Mouse (Mus musculus) thymus, adult 2 months (tissue): ENCODE results near the gene Mid1. TPM values are rescaled to one million over a fixed set of nuclear protein-coding genes. Genes with fewer than 3 reads are reported as not detected.

Experiments
- DNase-seq: peaks from one replicate; pipeline ENCODE4 v3.0.0; 2021
- H3K27ac ChIP-seq: fragments of 200-500 bp; 2 replicates; pipeline ENCODE4 v1.5.1; 2012; ENCODE audit warnings: low read length, control low read depth; ENCODE audit not compliant: control insufficient read depth, insufficient read depth
- H3K27me3 ChIP-seq: fragments of 200-500 bp; 2 replicates; pipeline ENCODE4 v1.6.1; 2012; ENCODE audit warnings: mild to moderate bottlenecking, low read length, moderate library complexity, mixed read lengths; ENCODE audit not compliant: control insufficient read depth, insufficient read depth
- H3K36me3 ChIP-seq: fragments of 200-500 bp; 2 replicates; pipeline ENCODE4 v1.6.1; 2012; ENCODE audit warnings: mild to moderate bottlenecking, low read length, moderate library complexity; ENCODE audit not compliant: control insufficient read depth, insufficient read depth
- H3K4me1 ChIP-seq: fragments of 200-500 bp; replicated peaks from 2 replicates; pipeline ENCODE4 v1.6.1; 2012; ENCODE audit warnings: low read length; ENCODE audit not compliant: control insufficient read depth, insufficient read depth
- H3K4me3 ChIP-seq: fragments of 200-500 bp; 2 replicates; pipeline ENCODE4 v1.5.1; 2012; ENCODE audit warnings: mild to moderate bottlenecking, low read length, control low read depth, moderate library complexity; ENCODE audit not compliant: control insufficient read depth, insufficient read depth
- CTCF ChIP-seq: fragments of 200-500 bp; IDR thresholded peaks from 2 replicates; pipeline ENCODE4 v1.5.1; 2012; ENCODE audit warnings: mild to moderate bottlenecking, control low read depth, low read length, moderate library complexity, borderline replicate concordance; ENCODE audit not compliant: control insufficient read depth, poor library complexity, insufficient read depth; ENCODE audit errors: extremely low read depth
- POLR2A ChIP-seq: fragments of 200-500 bp; IDR thresholded peaks from 2 replicates; pipeline ENCODE4 v1.6.1; 2012; ENCODE audit warnings: mild to moderate bottlenecking, low read length, control low read depth, moderate library complexity; ENCODE audit not compliant: control insufficient read depth, poor library complexity, insufficient read depth; ENCODE audit errors: extremely low read depth
- WGBS: fragments of 180-500 bp; shearing (Covaris S2); methylation state at CpG from one replicate; pipeline ENCODE4 v1.1.7; 2018; 5-methylcytosine and 5-hydroxymethylcytosine counted together
- polyA plus RNA-seq: library from polyadenylated mRNA; depleted of rRNA; stranded (reverse); fragments of >200 nt; gene quantifications from 2 replicates; pipeline ENCODE4 v1.2.3, GENCODE M21; 2012; rRNA removed

Mid1 gene
- polyA plus RNA-seq: 10.4 and 11.8 TPM in 2 replicates

DNA sequence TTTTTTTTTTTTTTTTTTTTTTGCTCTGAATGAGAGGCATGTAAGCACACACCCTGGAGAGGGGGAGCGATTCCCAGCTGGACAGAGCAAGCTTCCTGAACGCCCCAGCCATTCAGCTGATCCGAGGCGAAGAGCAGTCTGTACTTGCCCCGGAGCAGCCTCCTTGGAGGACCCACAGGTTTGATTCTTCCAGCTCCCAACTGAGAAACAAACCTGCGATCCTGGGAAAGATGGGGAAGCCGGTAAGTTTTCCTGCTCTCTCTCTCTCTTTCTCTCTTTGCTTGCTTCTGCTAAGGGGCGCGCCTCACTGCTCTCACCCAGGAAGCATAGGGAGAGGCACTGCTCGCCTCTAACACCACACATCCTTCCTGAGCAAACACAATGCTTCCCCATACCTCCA lies at the start of gene Mid1:
Mid1 (plus strand) TSS at position 69 of the 400 bp plus-strand sequence.
- 30% methylated on average over 10 of the region's 10 CpGs for WGBS
- Histone ChIP-seq H3K27ac (no peak within 1 kb of the TSS), H3K36me3 (no peaks in the 10 kb centered on the region), H3K4me3 (no peak within 1 kb of the TSS), H3K4me1 (no peaks in the 10 kb centered on the region), H3K27me3 (no peaks in the 10 kb centered on the region)
- TF ChIP-seq POLR2A: no peak
- TF ChIP-seq CTCF: no peak
- no peak for DNase-seq

DNA sequence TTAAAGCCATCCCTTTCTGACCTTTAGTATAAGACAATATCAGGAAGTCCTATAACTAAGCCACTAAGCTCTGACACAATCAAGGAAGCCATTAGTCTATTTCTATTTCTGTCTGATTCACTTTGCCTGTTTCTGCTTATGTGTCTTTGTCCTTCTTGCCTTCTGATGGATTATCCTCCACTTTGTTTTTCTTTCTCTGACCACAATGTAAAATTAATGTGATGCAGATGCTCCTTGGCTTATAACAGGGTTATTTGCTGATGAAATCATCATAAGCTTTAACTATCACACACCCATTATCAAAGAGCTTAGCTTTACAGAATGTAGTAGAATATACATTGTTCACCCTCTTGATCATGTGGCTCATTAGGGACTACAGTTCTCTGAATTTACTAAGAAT lies 11.9 kb upstream of the Mid1 start:
- TF ChIP-seq CTCF (no peak), POLR2A (no peak)
- H3K4me3 ChIP-seq: no peak overlapping the region
- DNase-seq: no peak
- H3K27ac ChIP-seq: no peak overlapping the region
- H3K27me3 ChIP-seq: no peaks in the 10 kb centered on the region
- H3K4me1 ChIP-seq: no peaks in the 10 kb centered on the region
- H3K36me3 ChIP-seq: no peaks in the 10 kb centered on the region

GRCm38 (mm10) chrX:169676313-169676712 lies 8.7 kb upstream of the Mid1 start:
- no peak overlapping the region for H3K4me3 ChIP-seq
- no peaks in the 10 kb centered on the region for H3K4me1 ChIP-seq
- TF ChIP-seq CTCF: no peak
- no peak for TF ChIP-seq POLR2A
- H3K36me3 ChIP-seq: no peaks in the 10 kb centered on the region
- no peak for DNase-seq
- H3K27ac ChIP-seq: no peak overlapping the region
- WGBS: 78% methylated on average over 4 of the region's 4 CpGs
- no peaks in the 10 kb centered on the region for H3K27me3 ChIP-seq

DNA sequence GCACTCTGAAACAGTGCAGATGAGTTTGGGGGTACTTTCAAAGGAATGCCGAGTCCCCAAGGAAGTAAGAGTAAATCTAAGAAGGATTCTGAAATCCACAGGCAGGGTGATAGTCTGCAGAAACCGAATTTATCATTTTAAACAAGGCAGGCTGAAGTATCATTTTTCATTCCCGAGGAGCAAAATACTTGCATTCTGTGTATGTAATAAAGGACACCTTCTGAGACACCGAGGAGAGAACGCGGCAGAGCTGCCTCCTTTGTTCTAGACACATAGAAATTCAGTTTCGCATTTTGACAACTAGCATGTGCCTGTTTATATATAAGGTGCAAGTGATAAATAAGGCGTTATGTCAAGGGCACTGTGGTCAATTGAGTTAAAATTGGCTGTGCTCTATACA lies 732 bp downstream of the Mid1 start:
- 44% methylated on average over 8 of the region's 8 CpGs for WGBS
- no peak for TF ChIP-seq POLR2A
- no peak for TF ChIP-seq CTCF
- Histone ChIP-seq H3K4me3 (no peak overlapping the region), H3K27me3 (no peaks in the 10 kb centered on the region), H3K36me3 (no peaks in the 10 kb centered on the region), H3K4me1 (no peaks in the 10 kb centered on the region), H3K27ac (no peak overlapping the region)
- DNase-seq: no peak

- no peaks in the 10 kb centered on the region for H3K36me3 ChIP-seq
- no peaks in the 10 kb centered on the region for H3K27me3 ChIP-seq
- no peaks in the 10 kb centered on the region for H3K4me1 ChIP-seq
- H3K27ac ChIP-seq: no peak overlapping the region
- WGBS: 83% methylated on average over 2 of the region's 2 CpGs
- H3K4me3 ChIP-seq: no peak overlapping the region
- no peak for TF ChIP-seq CTCF
- TF ChIP-seq POLR2A: no peak
- no peak for DNase-seq
These were observed 6.2 kb downstream of the Mid1 start for GRCm38 (mm10) chrX:169691217-169691616.

- Histone ChIP-seq H3K36me3 (no peaks in the 10 kb centered on the region), H3K4me3 (no peak overlapping the region), H3K27me3 (no peaks in the 10 kb centered on the region), H3K27ac (no peak overlapping the region), H3K4me1 (no peaks in the 10 kb centered on the region)
- no peak for DNase-seq
- 85% methylated on average over 2 of the region's 2 CpGs for WGBS
- no peak for TF ChIP-seq CTCF
- TF ChIP-seq POLR2A: no peak
These were observed 6.7 kb downstream of the Mid1 start for GRCm38 (mm10) chrX:169691675-169692074.

- 88% methylated on average over 6 of the region's 6 CpGs for WGBS
- no peak for DNase-seq
- no peak overlapping the region for H3K27ac ChIP-seq
- H3K4me1 ChIP-seq: no peaks in the 10 kb centered on the region
- H3K36me3 ChIP-seq: no peaks in the 10 kb centered on the region
- no peak overlapping the region for H3K4me3 ChIP-seq
- TF ChIP-seq POLR2A: no peak
- TF ChIP-seq CTCF: no peak
- no peaks in the 10 kb centered on the region for H3K27me3 ChIP-seq
These were observed 7.4 kb downstream of the Mid1 start for GRCm38 (mm10) chrX:169692225-169692909.
